Mouse (Mus musculus): ENCODE measurements around the gene Socs1.

DNA sequence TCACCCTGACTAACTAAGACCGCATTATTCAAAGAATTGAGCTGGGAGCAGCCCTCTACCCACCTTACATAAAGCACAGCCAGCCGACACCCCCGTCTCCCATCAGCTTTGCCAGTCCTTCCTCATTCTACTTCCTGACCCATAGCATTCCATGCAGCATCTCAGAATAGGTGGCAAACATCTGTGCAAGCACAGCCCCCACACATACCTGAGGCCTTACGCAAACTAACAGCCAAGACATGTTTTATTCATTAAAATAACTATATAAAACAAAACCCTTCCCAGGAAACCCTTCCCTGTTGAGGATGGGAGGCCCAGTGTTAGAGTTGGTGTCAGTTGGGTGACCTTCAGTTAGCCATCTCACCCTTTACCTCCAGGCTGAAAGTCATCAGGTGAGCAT, 40.5 kb upstream of the Socs1 start:
- TF ChIP-seq POLR2A (IDR thresholded peaks at IDR 0.05; ENCODE audit: low read depth, low read length) (no peak), CTCF (conservative IDR thresholded peaks at IDR 0.05; ENCODE audit: insufficient read depth, insufficient read length, low read depth, low read length) (no peak)

Data from kidney, adult 2 months (tissue).